Mouse (Mus musculus): ENCODE measurements around the gene Bpifa5. TPM values are rescaled to one million over a fixed set of nuclear protein-coding genes. Genes with fewer than 3 reads are reported as not detected.

The Bpifa5 gene
- polyA plus RNA-seq (2015; fragmentation: Illumina TruSeq; extraction: RNeasy Lipid Tissue Mini Kit (QIAGEN cat#74804); ENCODE audit: insufficient read depth, low replicate concordance), result not detected

GRCm38 (mm10) chr2:154162307-154162706 lies at the start of gene Bpifa5:
Bpifa5 (plus strand) TSS chr2:154162607.

GRCm38 (mm10) chr2:154130120-154130519 lies 32.3 kb upstream of the Bpifa5 start, which contains the start of gene Bpifa3:
Bpifa3 (plus strand) TSS chr2:154130336.

GRCm38 (mm10) chr2:154142580-154142979 lies 19.8 kb upstream of the Bpifa5 start, which contains the start of gene Bpifa1:
Bpifa1 (plus strand) TSS chr2:154142880.

GRCm38 (mm10) chr2:154190546-154191258 lies 28.3 kb downstream of the Bpifa5 start, which contains the start of gene Bpifb1:
Bpifb1 (plus strand) TSS chr2:154190818.

Other genes with a start within 250 kb of the Bpifa5 start
- gene Bpifb3, start 244.4 kb upstream of the Bpifa5 start, polyA plus RNA-seq (2015; fragmentation: Illumina TruSeq; extraction: RNeasy Lipid Tissue Mini Kit (QIAGEN cat#74804); ENCODE audit: insufficient read depth, low replicate concordance), result not detected
- gene Bpifb4, start 224.4 kb upstream of the Bpifa5 start, polyA plus RNA-seq (2015; fragmentation: Illumina TruSeq; extraction: RNeasy Lipid Tissue Mini Kit (QIAGEN cat#74804); ENCODE audit: insufficient read depth, low replicate concordance), result not detected
- not detected for gene Bpifa6, start 187.7 kb upstream of the Bpifa5 start, polyA plus RNA-seq (2015; fragmentation: Illumina TruSeq; extraction: RNeasy Lipid Tissue Mini Kit (QIAGEN cat#74804); ENCODE audit: insufficient read depth, low replicate concordance)
- not detected for gene Bpifa2, start 154.3 kb upstream of the Bpifa5 start, polyA plus RNA-seq (2015; fragmentation: Illumina TruSeq; extraction: RNeasy Lipid Tissue Mini Kit (QIAGEN cat#74804); ENCODE audit: insufficient read depth, low replicate concordance)
- not detected for gene Bpifa3, start 32.3 kb upstream of the Bpifa5 start, polyA plus RNA-seq (2015; fragmentation: Illumina TruSeq; extraction: RNeasy Lipid Tissue Mini Kit (QIAGEN cat#74804); ENCODE audit: insufficient read depth, low replicate concordance)
- gene Bpifa1, start 19.7 kb upstream of the Bpifa5 start, polyA plus RNA-seq (2015; fragmentation: Illumina TruSeq; extraction: RNeasy Lipid Tissue Mini Kit (QIAGEN cat#74804); ENCODE audit: insufficient read depth, low replicate concordance), result not detected
- not detected for gene Bpifb1, start 28.2 kb downstream of the Bpifa5 start, polyA plus RNA-seq (2015; fragmentation: Illumina TruSeq; extraction: RNeasy Lipid Tissue Mini Kit (QIAGEN cat#74804); ENCODE audit: insufficient read depth, low replicate concordance)
- gene Bpifb5, start 61.1 kb downstream of the Bpifa5 start, polyA plus RNA-seq (2015; fragmentation: Illumina TruSeq; extraction: RNeasy Lipid Tissue Mini Kit (QIAGEN cat#74804); ENCODE audit: insufficient read depth, low replicate concordance), result not detected
- gene Bpifb9a, start 95.2 kb downstream of the Bpifa5 start, polyA plus RNA-seq (2015; fragmentation: Illumina TruSeq; extraction: RNeasy Lipid Tissue Mini Kit (QIAGEN cat#74804); ENCODE audit: insufficient read depth, low replicate concordance), result not detected
- not detected for gene Bpifb9b, start 144.6 kb downstream of the Bpifa5 start, polyA plus RNA-seq (2015; fragmentation: Illumina TruSeq; extraction: RNeasy Lipid Tissue Mini Kit (QIAGEN cat#74804); ENCODE audit: insufficient read depth, low replicate concordance)
- gene Cdk5rap1, start 210.4 kb downstream of the Bpifa5 start, polyA plus RNA-seq (2015; fragmentation: Illumina TruSeq; extraction: RNeasy Lipid Tissue Mini Kit (QIAGEN cat#74804); ENCODE audit: insufficient read depth, low replicate concordance), result 13.6 TPM
- 2.1 TPM for gene Snta1, start 245.5 kb downstream of the Bpifa5 start, polyA plus RNA-seq (2015; fragmentation: Illumina TruSeq; extraction: RNeasy Lipid Tissue Mini Kit (QIAGEN cat#74804); ENCODE audit: insufficient read depth, low replicate concordance)

All from spleen, adult 10 weeks (tissue).